Mouse (Mus musculus) thymus, adult 2 months (tissue): ENCODE results near the gene Nckap1. TPM values are rescaled to one million over a fixed set of nuclear protein-coding genes. Genes with fewer than 3 reads are reported as not detected.

Experiments used
- DNase-seq: peaks from one replicate; pipeline ENCODE4 v3.0.0; 2021
- H3K27ac ChIP-seq: fragments of 200-500 bp; 2 replicates; pipeline ENCODE4 v1.5.1; 2012; ENCODE audit warnings: low read length, control low read depth; ENCODE audit not compliant: control insufficient read depth, insufficient read depth
- H3K27me3 ChIP-seq: fragments of 200-500 bp; 2 replicates; pipeline ENCODE4 v1.6.1; 2012; ENCODE audit warnings: mild to moderate bottlenecking, low read length, moderate library complexity, mixed read lengths; ENCODE audit not compliant: control insufficient read depth, insufficient read depth
- H3K36me3 ChIP-seq: fragments of 200-500 bp; 2 replicates; pipeline ENCODE4 v1.6.1; 2012; ENCODE audit warnings: mild to moderate bottlenecking, low read length, moderate library complexity; ENCODE audit not compliant: control insufficient read depth, insufficient read depth
- H3K4me1 ChIP-seq: fragments of 200-500 bp; replicated peaks from 2 replicates; pipeline ENCODE4 v1.6.1; 2012; ENCODE audit warnings: low read length; ENCODE audit not compliant: control insufficient read depth, insufficient read depth
- H3K4me3 ChIP-seq: fragments of 200-500 bp; 2 replicates; pipeline ENCODE4 v1.5.1; 2012; ENCODE audit warnings: mild to moderate bottlenecking, low read length, control low read depth, moderate library complexity; ENCODE audit not compliant: control insufficient read depth, insufficient read depth
- CTCF ChIP-seq: fragments of 200-500 bp; IDR thresholded peaks from 2 replicates; pipeline ENCODE4 v1.5.1; 2012; ENCODE audit warnings: mild to moderate bottlenecking, control low read depth, low read length, moderate library complexity, borderline replicate concordance; ENCODE audit not compliant: control insufficient read depth, poor library complexity, insufficient read depth; ENCODE audit errors: extremely low read depth
- POLR2A ChIP-seq: fragments of 200-500 bp; IDR thresholded peaks from 2 replicates; pipeline ENCODE4 v1.6.1; 2012; ENCODE audit warnings: mild to moderate bottlenecking, low read length, control low read depth, moderate library complexity; ENCODE audit not compliant: control insufficient read depth, poor library complexity, insufficient read depth; ENCODE audit errors: extremely low read depth
- WGBS: fragments of 180-500 bp; shearing (Covaris S2); methylation state at CpG from one replicate; pipeline ENCODE4 v1.1.7; 2018; 5-methylcytosine and 5-hydroxymethylcytosine counted together
- polyA plus RNA-seq: library from polyadenylated mRNA; depleted of rRNA; stranded (reverse); fragments of >200 nt; gene quantifications from 2 replicates; pipeline ENCODE4 v1.2.3, GENCODE M21; 2012

The Nckap1 gene
- polyA plus RNA-seq, 1 experiment, result 9.1 TPM

DNA sequence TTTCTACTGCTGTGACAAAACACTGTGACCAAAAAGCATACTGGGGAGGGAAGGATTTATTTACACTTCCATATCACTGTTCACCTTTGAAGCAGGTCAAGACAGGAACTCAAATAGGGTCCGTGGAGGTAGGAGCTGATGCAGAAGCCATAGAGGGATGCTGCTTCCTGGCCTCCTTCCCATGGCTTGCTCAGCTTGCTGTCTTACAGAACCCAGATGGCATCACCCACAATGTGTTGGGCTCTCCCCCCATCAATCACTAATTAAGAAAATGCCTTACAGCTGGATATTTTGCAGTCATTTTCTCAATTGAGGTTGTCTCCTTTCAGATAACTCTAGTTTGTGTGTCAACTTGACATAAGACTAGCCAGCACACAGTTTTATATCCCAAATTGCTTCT, 31.1 kb upstream of the Nckap1 start:
- DNase-seq, result no peak
- WGBS, result 82% methylated on average over 1 of the region's 1 CpGs
- Histone ChIP-seq H3K27me3 (no peaks in the 10 kb centered on the region), H3K4me1 (no peaks in the 10 kb centered on the region), H3K4me3 (no peak overlapping the region), H3K36me3 (no peaks in the 10 kb centered on the region), H3K27ac (no peak overlapping the region)
- TF ChIP-seq CTCF, result no peak
- no peak for TF ChIP-seq POLR2A

- no peaks in the 10 kb centered on the region for H3K27me3 ChIP-seq
- WGBS, result 97% methylated on average over 19 of the region's 19 CpGs
- H3K4me1 ChIP-seq, result no peaks in the 10 kb centered on the region
- no peak overlapping the region for H3K27ac ChIP-seq
- H3K36me3 ChIP-seq, result no peaks in the 10 kb centered on the region
- H3K4me3 ChIP-seq, result no peak overlapping the region
- TF ChIP-seq CTCF (no peak), POLR2A (no peak)
- DNase-seq, result no peak
These were observed 22.7 kb upstream of the Nckap1 start for GRCm38 (mm10) chr2:80603771-80604426.

GRCm38 (mm10) chr2:80602756-80603155, 21.6 kb upstream of the Nckap1 start:
- WGBS, result 96% methylated on average over 13 of the region's 13 CpGs
- Histone ChIP-seq H3K27me3 (no peaks in the 10 kb centered on the region), H3K4me3 (no peak overlapping the region), H3K36me3 (no peaks in the 10 kb centered on the region), H3K4me1 (no peaks in the 10 kb centered on the region), H3K27ac (no peak overlapping the region)
- TF ChIP-seq CTCF (no peak), POLR2A (no peak)
- no peak for DNase-seq

GRCm38 (mm10) chr2:80600611-80601010, 19.4 kb upstream of the Nckap1 start:
- no peak for TF ChIP-seq POLR2A
- TF ChIP-seq CTCF, result no peak
- no peak for DNase-seq
- Histone ChIP-seq H3K27ac (no peak overlapping the region), H3K27me3 (no peaks in the 10 kb centered on the region), H3K36me3 (no peaks in the 10 kb centered on the region), H3K4me3 (no peak overlapping the region), H3K4me1 (no peaks in the 10 kb centered on the region)

DNA sequence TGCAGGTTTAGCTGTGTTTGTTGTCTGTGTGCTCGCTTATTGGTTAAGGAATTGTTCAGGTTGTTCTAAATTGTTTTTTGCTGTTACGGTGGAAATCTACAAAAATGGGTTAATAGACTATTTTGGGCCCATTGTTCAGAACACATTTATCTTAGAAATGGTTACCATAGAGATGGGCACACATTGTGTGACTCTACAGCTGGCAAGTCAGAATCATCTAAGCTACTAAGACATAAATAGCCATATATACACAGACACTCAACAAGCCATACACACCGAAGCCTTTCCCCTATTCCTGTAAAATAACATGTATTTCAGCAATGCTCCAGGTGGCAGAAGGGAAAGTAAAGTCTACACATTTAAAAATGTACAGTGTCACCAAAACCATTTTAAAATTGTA, 18.7 kb upstream of the Nckap1 start:
- TF ChIP-seq POLR2A (no peak), CTCF (no peak)
- DNase-seq, result no peak
- 89% methylated on average over 3 of the region's 3 CpGs for WGBS
- Histone ChIP-seq H3K36me3 (no peaks in the 10 kb centered on the region), H3K27me3 (no peaks in the 10 kb centered on the region), H3K4me1 (no peaks in the 10 kb centered on the region), H3K4me3 (no peak overlapping the region), H3K27ac (no peak overlapping the region)

DNA sequence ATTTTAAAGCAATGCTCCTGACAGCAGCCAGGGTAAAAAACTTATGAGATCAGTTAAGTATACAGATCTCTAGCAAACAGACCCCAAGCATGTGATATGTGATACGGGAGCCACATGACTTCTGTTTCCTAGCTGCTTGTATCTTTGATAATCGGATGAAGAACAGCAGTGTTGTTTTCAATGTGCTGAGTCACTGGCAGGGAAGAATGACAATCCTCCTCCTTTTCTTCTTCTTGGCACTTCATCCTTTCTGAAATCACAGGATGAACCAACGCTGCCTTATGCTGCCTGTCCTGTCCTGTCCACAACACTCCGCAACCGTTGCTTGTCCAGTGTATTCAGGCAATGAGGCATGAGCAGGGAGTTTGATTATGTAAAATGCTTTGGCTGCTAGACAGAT, 15.8 kb upstream of the Nckap1 start:
- Histone ChIP-seq H3K27me3 (no peaks in the 10 kb centered on the region), H3K4me3 (no peak overlapping the region), H3K4me1 (no peaks in the 10 kb centered on the region), H3K27ac (no peak overlapping the region), H3K36me3 (no peaks in the 10 kb centered on the region)
- 85% methylated on average over 5 of the region's 5 CpGs for WGBS
- no peak for DNase-seq
- no peak for TF ChIP-seq CTCF

- Histone ChIP-seq H3K4me3 (no peak overlapping the region), H3K27me3 (no peaks in the 10 kb centered on the region)
- 79% methylated on average over 4 of the region's 4 CpGs for WGBS
These were observed 13.2 kb upstream of the Nckap1 start for GRCm38 (mm10) chr2:80594215-80594918.

More at GRCm38 (mm10) chr2:80594215-80594918, 13.2 kb upstream of the Nckap1 start:
- no peak for DNase-seq
- no peak for TF ChIP-seq CTCF
- TF ChIP-seq POLR2A, result no peak
- no peaks in the 10 kb centered on the region for H3K4me1 ChIP-seq
- no peak overlapping the region for H3K27ac ChIP-seq
- no peaks in the 10 kb centered on the region for H3K36me3 ChIP-seq
